Mouse (Mus musculus): ENCODE data around the gene Cit. TPM values are rescaled to one million over a fixed set of nuclear protein-coding genes. Genes with fewer than 3 reads are reported as not detected.

Gene Cit
- total and polyA plus RNA-seq, 3 experiments: 21.5 to 32.9 (median 24.1) TPM

DNA sequence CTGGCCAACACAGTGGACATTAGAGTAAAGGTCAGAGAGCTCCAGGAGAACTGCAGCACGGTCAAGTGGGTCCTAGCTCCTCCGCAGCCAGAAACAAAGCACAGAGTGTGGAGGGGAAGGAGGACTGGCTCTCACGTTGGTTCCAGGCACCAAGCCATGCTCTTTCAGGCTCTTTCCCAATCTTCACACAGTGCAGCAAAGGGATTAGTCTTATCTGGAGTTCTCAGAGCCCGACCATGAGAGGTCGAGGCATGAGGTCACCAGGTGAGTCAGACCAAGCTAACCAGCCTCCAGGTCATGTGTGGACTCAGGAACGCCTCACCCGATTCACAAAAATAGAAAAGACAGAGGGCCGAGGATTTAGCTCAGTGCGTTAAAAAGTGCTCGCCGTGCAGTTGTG is 27.0 kb downstream of the Cit start:
- TF ChIP-seq E2F4 (IDR thresholded peaks at IDR 0.05; ENCODE audit: borderline replicate concordance, low read depth, low read length) (no peak), KAT2A (conservative IDR thresholded peaks at IDR 0.05; ENCODE audit: low read depth, low read length) (no peak), USF2 (IDR thresholded peaks at IDR 0.05; ENCODE audit: borderline replicate concordance in 1 of 2, insufficient read depth in 1 of 2, low read depth in 1 of 2, low read length in 2 of 2) (no peak), MAFK (IDR thresholded peaks at IDR 0.05; ENCODE audit: borderline replicate concordance, low read depth, low read length) (no peak), MAZ (IDR thresholded peaks at IDR 0.05; ENCODE audit: low read depth, low read length) (no peak), POLR2AphosphoS5 (IDR thresholded peaks at IDR 0.05; ENCODE audit: borderline replicate concordance, low read depth, low read length) (no peak), POLR2AphosphoS2 (IDR thresholded peaks at IDR 0.05; ENCODE audit: low read length) (no peak), CTCF (IDR thresholded peaks at IDR 0.05 in 2 of 3, conservative IDR thresholded peaks at IDR 0.05 in 1 of 3; ENCODE audit: control insufficient read depth in 1 of 3, insufficient read depth in 1 of 3, low read depth in 2 of 3, low read length in 3 of 3, poor library complexity in 1 of 3, severe bottlenecking in 1 of 3) (no peak), ZKSCAN1 (IDR thresholded peaks at IDR 0.05; ENCODE audit: low read depth, low read length) (no peak), POLR2A (IDR thresholded peaks at IDR 0.05; ENCODE audit: control insufficient read depth in 1 of 2, insufficient read depth in 1 of 2, low read depth in 1 of 2, low read length in 2 of 2, poor library complexity in 1 of 2) (no peak), RCOR1 (IDR thresholded peaks at IDR 0.05; ENCODE audit: low read depth, low read length) (no peak), NRF1 (IDR thresholded peaks at IDR 0.05; ENCODE audit: insufficient read depth, low read depth, low read length, poor library complexity, severe bottlenecking) (no peak), TBP (IDR thresholded peaks at IDR 0.05; ENCODE audit: low read depth, low read length) (no peak)
- Histone ChIP-seq H3K27ac (ENCODE audit: control insufficient read depth, low read depth, low read length) (no peak overlapping the region), H3K9ac (ENCODE audit: control insufficient read depth, low read depth, low read length, poor library complexity, severe bottlenecking) (no peak overlapping the region), H3K36me3 (ENCODE audit: control insufficient read depth in 1 of 2, insufficient read depth in 2 of 2, low read length in 2 of 2) (peaks cover 0 to 4% of the 10 kb centered on the region in 2 experiments; a peak in 2 of 4 replicates), H3K4me1 (ENCODE audit: control insufficient read depth in 1 of 2, insufficient read depth in 2 of 2, low read length in 2 of 2) (no peaks in the 10 kb centered on the region), H3K79me2 (ENCODE audit: control insufficient read depth, insufficient read depth, low read length, poor library complexity) (no peaks in the 10 kb centered on the region), H3K9me3 (replicated peaks; ENCODE audit: insufficient read depth, low read length) (no peaks in the 10 kb centered on the region), H3K27me3 (ENCODE audit: control insufficient read depth in 1 of 2, insufficient read depth in 2 of 2, low read length in 2 of 2) (no peaks in the 10 kb centered on the region), H3K4me3 (ENCODE audit: control insufficient read depth in 1 of 2, insufficient read depth in 1 of 2, low read depth in 2 of 2, low read length in 2 of 2) (no peak overlapping the region)
- no peak for DNase-seq (ENCODE audit: low read depth, low spot score)

DNA sequence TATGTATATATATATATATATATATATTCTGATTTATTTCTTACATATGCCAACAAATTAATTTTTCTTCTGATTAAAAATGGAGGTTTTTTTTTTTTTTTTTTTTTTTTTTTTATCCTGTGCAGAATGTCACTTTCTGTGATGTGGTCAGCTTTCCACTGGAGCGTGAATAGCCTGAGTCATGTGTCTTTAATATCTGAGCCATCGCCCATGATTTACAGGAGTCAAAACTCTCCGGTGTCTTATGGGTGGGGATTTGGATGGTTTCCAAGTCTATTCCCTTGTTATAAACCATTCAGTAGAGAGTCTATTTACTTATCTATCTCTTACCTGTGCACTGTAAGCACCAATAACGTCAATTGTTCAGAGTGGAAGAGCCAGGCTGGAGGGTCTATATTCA is 27.9 kb downstream of the Cit start:
- H3K4me3 ChIP-seq (ENCODE audit: control insufficient read depth in 1 of 2, insufficient read depth in 1 of 2, low read depth in 2 of 2, low read length in 2 of 2): no peak overlapping the region
- H3K36me3 ChIP-seq (ENCODE audit: control insufficient read depth in 1 of 2, insufficient read depth in 2 of 2, low read length in 2 of 2): peaks cover 0 to 4% of the 10 kb centered on the region in 2 experiments; a peak in 2 of 4 replicates
- no peaks in the 10 kb centered on the region for H3K79me2 ChIP-seq (ENCODE audit: control insufficient read depth, insufficient read depth, low read length, poor library complexity)
- peak; percentile 19 for DNase-seq (ENCODE audit: low read depth, low spot score)
- H3K27me3 ChIP-seq (ENCODE audit: control insufficient read depth in 1 of 2, insufficient read depth in 2 of 2, low read length in 2 of 2): no peaks in the 10 kb centered on the region
- peak; percentile 60 for TF ChIP-seq ZNF384 (IDR thresholded peaks at IDR 0.05; ENCODE audit: low read depth, low read length)
- no peak for TF ChIP-seq CHD2 (IDR thresholded peaks at IDR 0.05; ENCODE audit: low read length)
- TF ChIP-seq RAD21 (IDR thresholded peaks at IDR 0.05; ENCODE audit: low read depth, low read length): no peak
- no peak overlapping the region for H3K9ac ChIP-seq (ENCODE audit: control insufficient read depth, low read depth, low read length, poor library complexity, severe bottlenecking)
- no peaks in the 10 kb centered on the region for H3K4me1 ChIP-seq (ENCODE audit: control insufficient read depth in 1 of 2, insufficient read depth in 2 of 2, low read length in 2 of 2)
- no peaks in the 10 kb centered on the region for H3K9me3 ChIP-seq (replicated peaks; ENCODE audit: insufficient read depth, low read length)
- no peak overlapping the region for H3K27ac ChIP-seq (ENCODE audit: control insufficient read depth, low read depth, low read length)

All from MEL (cell line).